Mouse (Mus musculus) c-Kit-negative CD71-positive TER-119-positive erythroid progenitor cells, embryonic 14.5 days (primary cell): ENCODE measurements around the gene Mpdu1.

Experiments
- DNase-seq: peaks from one replicate; pipeline ENCODE4 v3.0.0-alpha.2; 2013; ENCODE audit warnings: low read depth, low spot score

The Mpdu1 gene

DNA sequence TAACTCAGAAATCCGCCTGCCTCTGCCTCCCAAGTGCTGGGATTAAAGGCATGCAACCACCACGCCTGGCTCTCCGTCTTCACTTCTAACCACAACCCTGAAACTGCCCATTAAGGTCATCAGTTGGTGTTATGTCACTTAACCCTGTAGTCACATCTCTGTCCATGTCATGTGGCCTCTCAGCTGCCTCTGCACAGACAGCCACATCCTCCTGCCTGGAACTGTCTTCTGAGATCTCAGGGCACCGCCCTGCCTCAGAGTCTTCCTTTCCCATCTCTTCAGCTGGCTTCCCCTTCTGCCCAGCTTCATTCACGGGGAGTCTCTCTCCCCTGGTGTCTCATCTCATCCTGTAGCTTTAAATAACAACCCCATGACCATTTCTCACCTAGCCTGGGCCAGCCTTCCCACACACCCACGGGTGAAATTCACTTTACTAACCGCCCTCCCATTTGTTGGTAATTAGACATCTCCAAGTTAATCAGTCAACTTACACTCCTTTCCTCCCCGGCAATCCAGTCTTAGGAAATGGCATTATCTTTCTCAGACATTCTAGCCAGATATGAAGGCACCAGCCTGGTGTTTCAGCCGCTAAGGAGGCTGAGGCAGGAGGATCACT lies 29.9 kb upstream of the Mpdu1 start:
- DNase-seq: no peak

GRCm38 (mm10) chr11:69689891-69690290 lies 27.4 kb upstream of the Mpdu1 start:
- no peak for DNase-seq

GRCm38 (mm10) chr11:69687061-69687460 lies 24.6 kb upstream of the Mpdu1 start:
- no peak for DNase-seq

DNA sequence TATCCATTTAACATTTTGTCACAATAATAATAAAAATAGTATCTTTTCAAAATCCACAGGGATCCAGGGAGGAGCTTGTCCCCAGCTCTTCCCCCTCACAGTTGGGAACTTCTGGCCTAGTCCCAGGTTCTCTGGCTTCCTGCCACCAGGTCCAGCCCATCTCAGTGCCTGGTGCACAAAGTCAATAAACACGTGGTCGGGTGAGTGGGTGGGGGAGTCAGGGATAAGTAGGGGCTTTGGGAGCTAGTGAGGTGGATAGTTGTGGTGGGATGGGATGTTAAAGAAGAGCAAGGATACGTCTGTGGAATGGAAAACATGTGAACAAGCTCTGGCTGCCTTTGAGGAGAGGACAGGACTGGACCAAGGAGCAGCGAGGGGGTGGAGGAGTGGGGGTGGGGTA lies 23.9 kb upstream of the Mpdu1 start:
- DNase-seq: no peak

- no peak for DNase-seq
Observed at GRCm38 (mm10) chr11:69685526-69686148, 23.2 kb upstream of the Mpdu1 start, which contains the start of gene Tnfsf13. Gene Tnfsf13, minus strand, starts transcription at chr11:69685784.

GRCm38 (mm10) chr11:69684936-69685335 lies 22.5 kb upstream of the Mpdu1 start:
- DNase-seq: no peak

DNA sequence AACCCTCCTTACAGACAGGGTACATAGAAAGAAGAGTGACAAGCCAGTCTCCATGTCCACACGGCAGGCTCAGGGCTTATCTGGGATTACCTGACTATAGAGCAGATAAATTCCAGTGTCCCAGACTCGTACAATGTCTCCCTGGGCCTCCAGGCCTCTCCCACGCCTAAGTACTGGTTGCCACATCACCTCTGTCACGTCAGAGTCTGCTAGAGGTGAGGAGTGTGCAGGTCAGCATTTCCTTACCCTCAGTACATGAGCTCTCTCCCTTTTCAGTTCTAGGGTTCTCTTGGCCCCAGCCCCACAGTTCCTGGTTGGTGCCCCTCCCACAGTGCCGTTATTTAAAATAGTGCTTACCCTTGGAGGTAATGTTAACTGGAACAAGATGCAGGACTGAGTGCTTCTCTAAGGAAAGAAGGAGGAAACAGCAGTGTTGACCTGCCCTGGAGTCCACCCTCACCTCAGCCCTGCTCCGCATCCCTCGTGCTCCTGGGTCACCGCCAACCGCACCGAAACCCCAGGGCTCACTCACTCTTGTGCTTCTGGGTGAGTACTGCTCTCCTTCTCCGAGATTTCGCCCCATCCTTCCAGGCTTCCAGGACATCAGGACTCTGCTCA lies 21.8 kb upstream of the Mpdu1 start:
- no peak for DNase-seq

GRCm38 (mm10) chr11:69683576-69683975 lies 21.1 kb upstream of the Mpdu1 start:
- no peak for DNase-seq

GRCm38 (mm10) chr11:69682840-69683533 lies 20.5 kb upstream of the Mpdu1 start:
- DNase-seq: peak; percentile 79

GRCm38 (mm10) chr11:69682209-69682839 lies 19.9 kb upstream of the Mpdu1 start:
- no peak for DNase-seq

DNA sequence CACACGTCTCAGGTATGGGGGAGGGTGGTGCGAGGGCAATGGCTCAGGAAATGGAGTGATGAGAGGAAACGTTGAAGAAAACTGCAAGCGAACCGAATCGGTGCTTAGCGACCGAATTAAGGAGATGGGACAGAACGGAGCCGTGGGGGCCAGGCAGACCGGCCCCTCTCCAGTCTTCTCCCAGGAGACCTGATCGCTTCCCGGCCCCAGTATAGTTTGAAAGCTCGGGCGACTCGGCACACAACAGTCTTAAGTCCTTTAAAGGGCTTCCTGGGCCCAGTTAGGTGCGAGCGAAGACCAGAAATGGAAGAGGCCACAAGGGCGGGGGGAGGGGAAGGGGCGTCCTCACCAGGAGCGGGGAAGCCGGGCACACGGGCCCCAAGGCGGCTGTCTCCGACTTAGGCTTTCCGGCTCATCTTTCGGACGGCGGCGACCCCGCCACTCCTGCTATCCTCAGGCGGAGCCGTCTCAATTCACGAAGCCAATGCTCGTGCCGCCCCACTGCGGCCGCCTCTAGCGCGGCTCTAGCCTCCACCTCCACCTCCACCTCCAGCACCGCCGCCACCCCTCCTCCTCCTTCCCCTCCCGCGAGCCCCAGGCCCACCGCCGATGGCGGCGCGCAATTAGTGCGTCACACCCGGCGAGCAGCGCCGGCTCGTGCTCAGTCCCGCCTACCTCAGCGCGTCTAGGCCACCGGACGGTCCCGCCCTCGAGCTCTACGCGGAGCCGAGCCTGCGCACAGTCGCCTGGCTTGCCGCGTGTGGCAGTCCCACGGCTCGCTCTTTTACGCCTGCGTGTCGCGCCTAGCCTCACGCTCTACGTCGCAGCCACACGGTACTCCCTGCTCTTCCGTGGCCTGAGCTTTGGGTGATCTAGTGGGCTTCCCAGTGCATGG lies 19.1 kb upstream of the Mpdu1 start, which contains the start of gene Senp3:
Gene Senp3 (minus strand): TSS at position 771 of the 895 bp plus-strand sequence.
- peak; percentile 82 for DNase-seq

GRCm38 (mm10) chr11:69680136-69680855 lies 17.9 kb upstream of the Mpdu1 start:
- DNase-seq: no peak

- no peak for DNase-seq
Observed at GRCm38 (mm10) chr11:69679144-69679543, 16.7 kb upstream of the Mpdu1 start.

- peak; percentile 99 for DNase-seq
Observed at GRCm38 (mm10) chr11:69672211-69672706, 9.8 kb upstream of the Mpdu1 start, which contains the start of gene Eif4a1. Gene Eif4a1, minus strand, starts transcription at chr11:69672423.

- DNase-seq: no peak
Observed at GRCm38 (mm10) chr11:69671726-69672124, 9.3 kb upstream of the Mpdu1 start.

DNA sequence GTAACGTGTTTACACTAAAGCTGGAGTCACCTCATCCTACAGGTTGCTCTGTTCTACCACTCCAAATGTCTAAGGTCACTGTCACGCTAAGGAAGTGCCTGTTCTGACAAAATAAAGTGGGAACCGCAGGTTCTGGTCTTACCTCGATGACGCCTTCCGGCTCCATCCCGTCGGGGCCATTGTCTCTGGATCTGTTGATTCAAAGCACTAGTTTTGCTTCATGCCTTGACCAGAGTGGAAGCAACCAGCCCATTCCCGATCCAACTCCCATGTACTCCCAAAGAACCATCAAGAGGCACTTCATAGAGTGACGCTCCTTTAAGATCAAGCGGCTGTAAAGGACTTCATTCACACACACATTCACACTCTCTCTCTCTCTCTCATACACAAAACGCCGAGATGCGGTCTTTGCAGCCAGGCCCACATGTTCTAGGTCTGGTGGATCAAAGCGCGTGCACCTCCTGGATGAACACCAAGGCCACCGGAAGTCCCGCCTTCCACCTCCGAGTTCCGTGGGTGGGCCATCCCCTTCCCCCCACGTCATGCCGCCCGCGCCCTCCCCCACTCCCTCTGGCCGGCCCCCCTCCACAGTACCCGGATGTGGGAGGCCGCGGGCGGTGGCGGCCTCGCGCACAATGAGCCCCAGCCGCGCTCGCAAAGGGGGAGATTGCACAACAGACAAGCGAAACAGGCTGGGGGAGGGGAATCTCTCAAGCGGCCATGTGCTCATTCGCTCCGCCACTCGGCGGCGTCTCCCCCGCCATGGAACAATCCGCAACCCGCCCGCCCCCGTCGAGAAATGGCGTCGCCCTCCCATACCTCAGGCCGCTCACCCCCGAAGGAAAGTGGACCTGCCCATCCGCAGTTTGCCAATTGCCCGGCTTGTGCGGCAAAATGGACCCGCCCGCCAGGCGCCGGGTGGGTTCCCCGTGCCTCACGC lies 8.6 kb upstream of the Mpdu1 start:
- DNase-seq: peak; percentile 77

DNA sequence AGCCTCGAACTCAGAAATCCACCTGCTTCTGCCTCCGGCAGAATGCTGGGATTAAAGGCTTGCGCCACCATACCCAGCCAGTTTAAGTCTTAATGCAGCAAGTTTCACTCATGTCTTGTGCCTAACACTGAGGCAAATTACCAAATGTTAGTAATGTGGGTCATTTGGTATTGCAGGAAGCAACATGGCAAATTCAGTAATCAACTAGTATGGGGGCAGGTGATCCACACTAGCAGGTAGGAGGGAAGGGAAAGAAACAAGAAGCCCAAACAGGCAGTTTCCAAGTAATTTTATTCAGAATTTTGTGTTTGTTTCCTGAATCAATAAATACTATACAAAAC lies 4.2 kb upstream of the Mpdu1 start:
- DNase-seq: no peak

DNA sequence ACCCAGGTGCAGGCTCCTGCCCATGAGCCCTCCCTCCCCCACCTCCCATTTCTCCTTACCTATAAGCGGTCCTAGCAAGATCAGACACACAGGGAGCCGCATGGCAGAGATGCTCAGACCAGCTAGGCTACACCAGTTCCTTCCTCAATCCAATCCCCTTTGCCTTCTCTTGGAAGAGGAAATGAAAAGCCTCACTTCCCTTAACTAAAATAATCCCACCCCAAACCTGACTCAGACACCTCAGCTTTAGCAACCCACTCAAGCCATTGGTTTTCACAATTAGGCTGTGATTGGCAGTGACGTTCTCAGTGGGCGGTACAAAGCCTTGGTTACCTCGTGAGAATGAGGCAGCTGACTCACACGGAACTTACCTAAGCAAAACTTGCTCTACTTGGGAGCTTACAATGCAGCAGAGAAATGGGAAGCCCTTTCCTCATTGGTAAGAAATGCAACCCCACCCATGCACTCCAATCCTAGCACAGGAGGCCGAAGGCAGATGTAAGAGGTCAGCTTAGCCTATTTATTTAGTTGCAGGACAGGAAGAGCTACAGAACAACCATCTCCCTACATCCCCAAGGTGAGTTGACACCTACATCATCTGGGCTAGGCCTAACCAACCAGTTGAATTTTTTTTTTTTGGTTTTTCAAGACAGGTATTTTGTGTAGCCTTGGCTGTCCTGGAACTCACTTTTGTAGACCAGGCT lies 3.7 kb upstream of the Mpdu1 start, which contains the start of gene Cd68:
Gene Cd68 (minus strand): TSS at position 193 of the 704 bp plus-strand sequence.
- no peak for DNase-seq
